Mouse (Mus musculus): Measurements from ENCODE around the gene Enox1.

Gene Enox1

DNA sequence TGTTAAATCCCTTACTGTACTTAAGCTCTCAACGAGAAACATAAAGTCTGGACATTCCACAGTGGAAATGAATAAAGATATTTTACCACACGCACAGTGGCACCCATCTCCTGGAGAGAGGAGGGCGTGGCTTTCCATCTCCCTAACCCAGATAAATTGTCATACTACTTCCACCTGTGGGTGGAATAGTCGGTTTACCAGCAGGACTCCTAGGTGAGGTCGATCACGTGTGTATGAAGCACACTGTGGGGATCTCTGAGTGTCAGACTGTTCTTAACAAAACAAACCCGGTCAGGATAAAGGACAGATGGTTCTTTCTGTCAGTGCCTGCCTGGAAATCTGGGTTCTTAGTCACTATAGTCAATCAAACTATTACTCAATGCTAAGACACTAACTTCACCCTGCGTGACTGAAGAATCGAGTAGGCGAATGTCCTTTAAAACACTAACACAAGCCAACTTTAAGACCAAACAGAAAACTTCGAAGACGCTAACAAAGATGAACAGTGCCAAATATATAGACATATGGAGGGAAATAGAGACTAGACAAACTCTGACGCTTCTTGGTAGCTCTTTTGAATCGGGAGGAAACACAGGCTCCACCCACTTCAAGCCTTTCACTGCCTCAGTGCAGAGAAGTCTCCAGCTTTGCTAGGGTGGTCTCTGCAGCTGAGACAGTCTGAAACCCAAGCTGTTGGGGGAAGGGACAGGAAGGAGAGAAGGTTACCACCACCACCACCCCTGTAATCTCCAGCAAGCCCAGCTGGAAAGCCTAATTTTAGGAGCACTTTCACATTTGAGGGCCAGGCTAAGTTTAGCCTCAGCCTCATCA, 423.8 kb downstream of the Enox1 start:
- DNase-seq = no peak

DNA sequence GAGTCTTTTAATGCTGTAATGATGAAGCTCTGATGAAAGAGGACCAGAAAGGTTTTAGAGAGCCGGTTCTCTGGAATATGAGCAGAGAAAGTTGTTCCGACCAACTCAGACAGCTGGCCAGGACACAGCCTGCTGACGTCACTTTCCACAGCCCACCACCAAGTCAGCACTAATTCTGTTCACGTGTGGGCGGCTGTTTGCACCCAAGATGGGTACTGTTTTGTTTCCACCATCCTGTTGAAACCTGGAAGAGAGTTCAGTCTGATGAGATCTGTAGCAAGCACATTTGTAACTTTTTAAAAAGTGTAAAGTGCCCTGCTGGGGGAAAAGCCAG, 424.3 kb downstream of the Enox1 start:
- DNase-seq = no peak

- DNase-seq = no peak
These were observed 425.1 kb downstream of the Enox1 start for GRCm38 (mm10) chr14:77581616-77582015.

DNA sequence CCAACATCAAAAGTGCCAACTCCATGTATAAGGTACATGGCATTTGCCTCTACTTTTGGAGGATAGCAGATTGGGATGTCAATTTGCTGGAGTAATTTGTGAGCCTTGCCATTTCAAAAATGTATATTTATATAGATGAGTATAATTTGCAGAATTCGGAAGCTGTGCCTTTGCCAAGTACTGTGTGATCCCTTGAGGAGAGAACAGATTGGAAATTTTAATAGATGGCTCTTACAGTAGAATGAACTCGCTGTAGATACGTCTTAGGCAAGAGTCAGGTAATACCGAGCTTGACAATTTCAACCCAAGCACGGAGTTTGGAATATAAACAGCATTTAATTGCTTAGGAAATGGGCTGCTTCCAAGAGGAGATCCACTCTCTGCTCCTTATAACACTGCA, 427.9 kb downstream of the Enox1 start:
- no peak for DNase-seq

- no peak for DNase-seq
These were observed 428.7 kb downstream of the Enox1 start for GRCm38 (mm10) chr14:77585031-77585800.

GRCm38 (mm10) chr14:77586033-77586432, 429.5 kb downstream of the Enox1 start:
- DNase-seq = no peak

DNA sequence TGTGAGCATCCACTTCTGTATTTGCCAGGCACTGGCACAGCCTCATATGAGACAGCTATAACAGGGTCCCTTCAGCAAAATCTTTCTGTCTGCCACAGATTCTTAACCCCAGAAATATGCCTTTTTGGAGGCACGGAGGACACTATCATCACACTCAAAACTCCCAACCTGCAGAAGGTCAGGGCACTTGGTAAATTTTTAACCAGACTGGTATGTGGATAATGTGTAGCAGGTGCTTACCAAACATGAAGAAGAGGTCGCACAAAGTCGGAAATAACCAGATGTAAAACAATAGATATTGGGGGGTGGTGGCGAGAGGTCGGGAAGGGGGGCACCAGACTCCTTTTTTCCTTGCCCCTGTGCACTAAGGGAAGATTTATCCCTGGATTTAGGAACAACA, 430.6 kb downstream of the Enox1 start:
- DNase-seq = peak in 1 of 2 experiments; percentile 30

DNA sequence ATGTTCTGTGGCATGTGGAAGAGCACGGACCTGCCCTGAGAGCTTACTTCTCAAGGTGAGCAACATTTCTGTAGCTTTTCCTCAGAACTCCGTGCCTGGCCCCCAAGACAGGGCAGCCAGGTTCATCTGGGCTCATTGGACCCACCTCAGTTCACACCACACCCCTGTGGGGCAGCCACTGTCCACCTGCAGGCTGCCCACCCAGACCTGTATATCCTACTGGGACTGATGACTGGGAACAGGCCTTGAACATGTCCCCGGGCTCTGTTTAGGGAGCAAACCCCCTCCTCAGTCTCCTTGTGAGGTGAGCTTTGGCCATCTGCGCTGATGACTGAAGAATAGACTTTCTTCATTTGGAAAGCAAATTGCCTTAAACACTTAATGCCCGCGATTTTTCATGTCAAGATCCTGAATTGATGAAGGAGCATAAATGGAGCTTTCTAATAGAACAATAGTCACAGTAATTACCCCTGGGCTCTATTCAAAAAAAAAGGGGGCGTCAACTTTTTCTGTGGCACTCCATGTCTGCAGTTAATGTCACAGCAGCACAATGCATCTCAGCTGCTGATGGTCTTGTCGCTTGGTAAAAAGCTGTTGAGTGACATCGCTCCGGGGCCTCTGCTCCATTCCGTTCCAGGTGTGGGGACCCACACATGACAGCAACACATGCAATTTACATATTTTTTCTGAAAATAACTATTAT, 436.7 kb downstream of the Enox1 start:
- DNase-seq = no peak

GRCm38 (mm10) chr14:77596216-77597175, 439.9 kb downstream of the Enox1 start:
- DNase-seq = peak in 1 of 2 experiments; percentile 19

- DNase-seq = no peak
These were observed 442.6 kb downstream of the Enox1 start for GRCm38 (mm10) chr14:77599016-77599704.

DNA sequence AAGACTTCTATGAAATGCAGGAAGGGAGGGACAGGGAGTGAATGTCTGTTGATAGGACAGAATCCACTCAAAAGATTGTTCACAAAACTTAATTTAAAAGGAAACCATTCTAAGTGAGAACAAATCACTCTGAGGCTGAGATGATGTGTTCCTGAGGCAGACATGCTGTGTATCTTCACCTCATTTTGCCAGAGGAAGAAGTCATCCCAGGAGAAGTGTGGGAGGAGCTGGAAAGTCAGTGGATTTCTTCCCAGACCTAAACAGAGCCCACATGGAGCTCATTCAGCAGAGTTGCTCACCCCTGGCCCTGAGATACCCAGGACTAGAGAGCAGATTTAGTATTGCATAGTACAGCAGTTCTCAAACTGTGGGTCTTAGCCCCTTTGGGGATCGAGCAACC, 444.2 kb downstream of the Enox1 start:
- no peak for DNase-seq

DNA sequence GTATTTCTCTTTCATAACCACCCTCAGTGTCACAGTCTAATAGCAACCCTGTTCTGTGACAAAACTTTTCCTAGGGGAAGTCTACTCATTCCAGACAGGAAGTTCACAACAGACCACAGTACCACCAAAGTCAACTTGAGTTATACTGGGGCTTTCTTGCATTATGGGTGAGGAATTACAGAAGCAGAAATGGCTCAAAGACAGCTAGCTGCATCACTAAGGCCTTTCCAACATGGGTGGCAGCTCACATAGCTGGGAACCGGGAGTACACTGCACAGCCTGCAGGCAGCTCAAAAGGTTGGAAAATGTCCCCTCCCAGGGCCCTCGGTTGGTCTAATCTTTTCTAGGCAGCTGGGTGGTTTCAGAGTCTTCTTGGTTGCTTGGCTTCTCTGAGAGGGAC, 444.9 kb downstream of the Enox1 start:
- no peak for DNase-seq

GRCm38 (mm10) chr14:77608182-77608839, 451.7 kb downstream of the Enox1 start:
- no peak for DNase-seq

DNA sequence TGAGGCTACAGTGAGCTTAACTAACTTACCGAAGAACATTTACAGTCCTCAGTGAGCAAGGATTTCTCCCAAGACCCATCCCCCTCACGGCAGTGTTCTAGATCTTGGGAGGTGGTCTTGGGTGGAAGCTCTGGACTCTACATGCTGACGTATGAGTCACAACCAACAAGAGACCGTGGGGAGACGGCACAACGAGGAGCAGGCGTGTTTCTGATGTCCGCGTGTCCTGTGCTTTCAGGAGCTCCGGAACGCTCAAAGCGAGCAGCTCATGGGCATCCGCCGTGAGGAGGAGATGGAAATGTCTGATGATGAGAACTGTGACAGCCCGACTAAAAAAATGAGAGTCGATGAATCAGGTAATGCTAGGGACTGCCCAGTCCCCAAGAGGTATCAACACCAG, 458.6 kb downstream of the Enox1 start:
- DNase-seq = no peak

GRCm38 (mm10) chr14:77617250-77617649, 460.7 kb downstream of the Enox1 start:
- DNase-seq = peak; percentile 63 to 83

GRCm38 (mm10) chr14:77618131-77618805, 461.7 kb downstream of the Enox1 start:
- DNase-seq = peak in 1 of 2 experiments; percentile 10

GRCm38 (mm10) chr14:77621473-77622264, 465.1 kb downstream of the Enox1 start:
- DNase-seq = no peak

DNA sequence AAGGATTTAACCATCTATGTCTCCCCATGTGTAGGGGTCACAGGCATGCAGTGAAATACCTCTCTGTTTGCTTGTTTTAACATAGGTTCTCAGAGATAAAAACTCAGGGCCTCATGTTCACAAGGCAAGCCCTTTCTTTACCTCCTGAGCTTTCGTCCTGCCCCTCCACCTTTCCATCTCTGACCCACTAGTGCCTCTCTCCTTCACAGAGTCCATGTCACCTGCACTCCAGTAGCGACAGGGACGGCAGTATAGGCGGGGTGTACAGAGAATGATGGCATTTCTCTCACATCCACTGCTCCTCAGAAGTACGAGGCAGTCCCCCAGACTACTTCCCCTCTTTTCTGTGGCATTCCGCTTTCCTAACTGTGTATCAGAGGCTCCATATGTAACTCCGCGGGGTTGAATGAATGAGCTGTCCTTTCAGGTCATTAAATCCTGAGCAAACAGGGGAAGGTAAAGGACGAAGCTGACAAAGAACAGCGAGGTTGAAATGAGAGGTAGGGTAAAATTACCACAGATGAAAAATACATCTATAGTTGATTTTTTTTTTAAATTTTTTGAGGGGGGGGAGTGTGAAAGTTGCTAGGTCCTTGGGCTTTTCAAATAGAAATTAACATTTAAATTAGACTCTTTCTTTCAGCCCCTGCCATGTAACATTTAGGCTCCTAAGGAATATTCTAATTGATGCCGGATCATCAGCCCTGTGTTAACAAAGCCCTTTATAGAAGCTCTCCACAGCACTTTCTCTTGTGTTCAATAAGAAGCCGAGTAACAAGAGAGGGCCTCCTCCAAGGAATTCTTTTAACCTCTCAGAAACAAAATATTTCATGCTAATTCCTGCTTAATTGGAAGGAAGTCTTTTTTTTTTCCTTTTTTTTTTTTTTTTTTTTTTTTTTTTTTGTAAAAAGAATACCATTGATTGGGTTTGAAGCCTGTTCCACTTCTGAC, 470.3 kb downstream of the Enox1 start:
- no peak for DNase-seq

Data from kidney, postnatal 25 days (tissue).